Comparison of ENCODE assay signal across 9 mouse cellular contexts in genomic region chr11:90370789-90371291, GRCm38 (mm10). TPM values are rescaled to one million over a fixed set of nuclear protein-coding genes. Genes with fewer than 3 reads are reported as not detected.
DNase-seq lines count a peak whose midpoint lies in the region; ATAC-seq and TF ChIP-seq lines count a peak whose summit lies in the region.
"Had no signal": no experiment of that assay in that cellular context is flagged by ENCODE, and none has a peak within 500 bp of the region (broad histone marks: within the 10 kb centered on the region; RNA-seq: fewer than 3 reads in every experiment).

No protein-coding gene starts in this region.

- H3K27ac ChIP-seq in CH12.LX (ENCODE audit: insufficient read depth, low read depth): no peak overlapping the region
- peak overlapping the region; percentile 60; the same call in 1 of the 2 replicates for H3K27ac ChIP-seq in hindbrain, embryonic 13.5 days
- H3K27ac ChIP-seq in limb, embryonic 12.5 days: no peak overlapping the region

- no peak for TF ChIP-seq POLR2A in CH12.LX (IDR thresholded peaks at IDR 0.05; ENCODE audit: low read depth, low read length)

- H3K9ac ChIP-seq in CH12.LX (ENCODE audit: insufficient read depth, low read depth): no peak overlapping the region
- peak overlapping the region; percentile 31; the same call in 1 of the 2 replicates for H3K9ac ChIP-seq in hindbrain, embryonic 13.5 days
- H3K9ac ChIP-seq in limb, embryonic 12.5 days (replicated peaks): no peak overlapping the region

- ATAC-seq in common myeloid progenitor, adult 5-6 weeks (replicated peaks; ENCODE audit: low read depth, poor library complexity, severe bottlenecking): 0 out of 2 replicates have a peak, but pooled peaks have one; percentile 13
- ATAC-seq in hindbrain, embryonic 13.5 days (ENCODE audit: low FRiP score): 0 out of 2 replicates have a peak, but pooled peaks have one; percentile 53
- ATAC-seq in limb, embryonic 12.5 days (ENCODE audit: insufficient number of reproducible peaks, insufficient read depth, low FRiP score, low TSS enrichment, low read depth): no peak

- no peak for TF ChIP-seq EP300 in CH12.LX (IDR thresholded peaks at IDR 0.05; ENCODE audit: low read length)

- no peak for TF ChIP-seq RAD21 in CH12.LX (IDR thresholded peaks at IDR 0.05; ENCODE audit: low read depth, low read length)

- no peaks in the 10 kb centered on the region for H3K36me3 ChIP-seq in CH12.LX (replicated peaks in 1 of 2; ENCODE audit: control insufficient read depth in 1 of 2, insufficient read depth in 1 of 2, low read length in 1 of 2)
- no peaks in the 10 kb centered on the region for H3K36me3 ChIP-seq in hindbrain, embryonic 13.5 days
- H3K36me3 ChIP-seq in limb, embryonic 12.5 days: no peaks in the 10 kb centered on the region

- H3K4me3 ChIP-seq in CH12.LX (replicated peaks in 1 of 3; ENCODE audit: low read depth in 2 of 3, low read length in 2 of 3, poor library complexity in 1 of 3): no peak overlapping the region
- peak overlapping the region; percentile 15 for H3K4me3 ChIP-seq in hindbrain, embryonic 13.5 days
- no peak overlapping the region for H3K4me3 ChIP-seq in limb, embryonic 12.5 days (replicated peaks)

- intact Hi-C loops in gastrocnemius, postnatal 36 days (cut with DNase I): no loop called here

- DNase-seq in CH12.LX (ENCODE audit: extremely low read depth): no peak
- no peak for DNase-seq in urinary bladder, adult 18-20 months (ENCODE audit: low spot score in 2 of 2)
- no peak for DNase-seq in gastrocnemius, postnatal 36 days
- DNase-seq in spleen, postnatal 4 days (ENCODE audit: low spot score in 2 of 2): no peak
- DNase-seq in gastrocnemius, adult 18-20 months (ENCODE audit: low spot score): no peak
- DNase-seq: gastrocnemius, postnatal 14 days had no signal

- no peaks in the 10 kb centered on the region for H3K4me1 ChIP-seq in CH12.LX (ENCODE audit: control insufficient read depth in 1 of 2, insufficient read depth in 2 of 2)
- peaks cover 31% of the 10 kb centered on the region for H3K4me1 ChIP-seq in hindbrain, embryonic 13.5 days (replicated peaks)
- peaks cover 39% of the 10 kb centered on the region for H3K4me1 ChIP-seq in limb, embryonic 12.5 days (replicated peaks)

- 5% methylated on average over 11 of the region's 11 CpGs for WGBS in hindbrain, embryonic 13.5 days
- 10% methylated on average over 11 of the region's 11 CpGs for WGBS in limb, embryonic 12.5 days

- dilution Hi-C loops in CH12.LX (cut with MboI; ENCODE audit: extremely low pct_ligation_motif_present, extremely low pct_unique_long_range_greater_than_20kb, low sequenced_read_pairs): no loop called here

- no peak for TF ChIP-seq CTCF in CH12.LX (conservative IDR thresholded peaks at IDR 0.05 in 1 of 2, IDR thresholded peaks at IDR 0.05 in 1 of 2; ENCODE audit: low read depth in 2 of 2, low read length in 2 of 2)

- in situ Hi-C loops in CH12.LX (cut with MboI; ENCODE audit: low pct_ligation_motif_present, low pct_unique_long_range_greater_than_20kb, low sequenced_read_pairs): no loop called here

- no peaks in the 10 kb centered on the region for H3K79me2 ChIP-seq in CH12.LX (replicated peaks; ENCODE audit: control insufficient read depth, extremely low read depth, insufficient read depth, poor library complexity, severe bottlenecking)

- 0 out of 2 replicates have a peak overlapping the region, but pooled peaks have one; percentile 17 for H3K4me2 ChIP-seq in CH12.LX (ENCODE audit: insufficient read depth, low read depth, poor library complexity, severe bottlenecking)
- peak overlapping the region; percentile 48 for H3K4me2 ChIP-seq in hindbrain, embryonic 13.5 days
- peak overlapping the region; percentile 33 for H3K4me2 ChIP-seq in limb, embryonic 12.5 days

- H3K9me3 ChIP-seq in CH12.LX (replicated peaks; ENCODE audit: low read length): no peaks in the 10 kb centered on the region
- no peaks in the 10 kb centered on the region for H3K9me3 ChIP-seq in hindbrain, embryonic 13.5 days
- no peaks in the 10 kb centered on the region for H3K9me3 ChIP-seq in limb, embryonic 12.5 days

- no peaks in the 10 kb centered on the region for H3K27me3 ChIP-seq in CH12.LX (replicated peaks)
- peaks cover 6% of the 10 kb centered on the region; the same call in 1 of the 2 replicates for H3K27me3 ChIP-seq in hindbrain, embryonic 13.5 days
- no peaks in the 10 kb centered on the region for H3K27me3 ChIP-seq in limb, embryonic 12.5 days

TF ChIP-seq in CH12.LX, 34 proteins besides CTCF, POLR2A, EP300 and RAD21:
- TF ChIP-seq HCFC1 (IDR thresholded peaks at IDR 0.05; ENCODE audit: low read depth, low read length) (no peak), GABPA (IDR thresholded peaks at IDR 0.05; ENCODE audit: insufficient replicate concordance, low read depth, low read length) (no peak), CHD2 (IDR thresholded peaks at IDR 0.05; ENCODE audit: low read length) (no peak), ELF1 (IDR thresholded peaks at IDR 0.05; ENCODE audit: low read depth, low read length) (no peak), MYC (IDR thresholded peaks at IDR 0.05; ENCODE audit: low read depth, low read length) (no peak), SMC3 (IDR thresholded peaks at IDR 0.05; ENCODE audit: low read depth, low read length) (no peak), E2F4 (IDR thresholded peaks at IDR 0.05; ENCODE audit: insufficient replicate concordance, low read depth, low read length) (no peak), ETS1 (conservative IDR thresholded peaks at IDR 0.05; ENCODE audit: low read depth, low read length) (no peak), RCOR1 (conservative IDR thresholded peaks at IDR 0.05; ENCODE audit: low read depth, low read length) (no peak), ZNF384 (IDR thresholded peaks at IDR 0.05; ENCODE audit: low read depth, low read length) (no peak), MEF2A (IDR thresholded peaks at IDR 0.05; ENCODE audit: borderline replicate concordance, low read depth, low read length) (no peak), UBTF (IDR thresholded peaks at IDR 0.05; ENCODE audit: low read depth, low read length) (no peak), SIN3A (IDR thresholded peaks at IDR 0.05; ENCODE audit: low read length) (no peak), JUN (IDR thresholded peaks at IDR 0.05; ENCODE audit: insufficient read depth, low read depth, low read length) (no peak), ZMIZ1 (IDR thresholded peaks at IDR 0.05; ENCODE audit: low read depth, low read length) (no peak), ZC3H11A (IDR thresholded peaks at IDR 0.05; ENCODE audit: low read depth, low read length) (no peak)

RNA-seq across cellular contexts. Expression of gene Hlf, which starts 19.9 kb away (rescaled TPM):
- total RNA-seq in CH12.LX (2012; rRNA removed): 0.04 TPM in 1 of 2 replicates, not detected in the other
- 0.05 and 0.08 TPM in 2 replicates for total RNA-seq in CH12.LX (2014; rRNA removed)
- polyA plus RNA-seq in CH12.LX (2012; ENCODE audit: insufficient read length, low read depth): 0.22 and 0.36 TPM in 2 replicates
- 9.2 and 15.9 TPM in 2 replicates for total RNA-seq in common myeloid progenitor, adult 5-6 weeks (2017)
- 3.3 and 4.6 TPM in 2 replicates for polyA plus RNA-seq in hindbrain, embryonic 13.5 days (2015; fragmentation: Nextera tagmentation; extraction: Ambion mirVana)
- 0.41 and 0.49 TPM in 2 replicates for polyA plus RNA-seq in limb, embryonic 12.5 days (2016; fragmentation: Nextera tagmentation; extraction: Ambion mirVana)
- total RNA-seq in gastrocnemius, postnatal 36 days (2021): 1 to 10 TPM; 6.7 to 7.4 TPM
- total RNA-seq in gastrocnemius, adult 18-20 months (2021): 1 to 10 TPM; 6.6 to 8.0 TPM
